Mouse (Mus musculus) cerebellum, adult 2 months (tissue): Measurements from ENCODE around the gene Sox15.

Experiments used
- CTCF ChIP-seq: fragments of 200-500 bp; IDR thresholded peaks from 2 replicates; pipeline ENCODE4 v1.5.1; 2011; ENCODE audit warnings: low read depth, mild to moderate bottlenecking, control low read depth, low read length, moderate library complexity, borderline replicate concordance; ENCODE audit not compliant: insufficient read depth
- POLR2A ChIP-seq: fragments of 200-500 bp; IDR thresholded peaks from 2 replicates; pipeline ENCODE4 v1.6.1; 2011; ENCODE audit warnings: low read length, control low read depth, borderline replicate concordance; ENCODE audit not compliant: insufficient read depth

GRCm38 (mm10) chr11:69666665-69667005, 11.5 kb downstream of the Sox15 start:
- TF ChIP-seq CTCF (no peak), POLR2A (no peak)
